Mouse (Mus musculus) kidney, postnatal 14 days (tissue): ENCODE measurements at regions not wholly inside any gene's neighbourhood (a gene's known extent, or its start where the extent isn't known, plus 50 kb on each side); places are given as distances from the start of the nearest gene placed in this dataset.
"Not testable (repeated sequence)": the region's sequence is repeated elsewhere in the genome, so short reads cannot be mapped to it uniquely, and the experiment has no call there.

Experiments
- DNase-seq: peaks from one replicate; pipeline ENCODE4 v3.0.0; 2022; ENCODE audit warnings: mixed read lengths

GRCm38 (mm10) chr13:58663316-58663715 is 52.6 kb upstream of the Slc28a3 start:
- peak; percentile 37 for DNase-seq

- no peak for DNase-seq
Observed at GRCm38 (mm10) chr13:58668664-58669063, 58.0 kb upstream of the Slc28a3 start.

- DNase-seq = peak; percentile 54
Observed at GRCm38 (mm10) chr13:58670206-58670605, 59.5 kb upstream of the Slc28a3 start.

GRCm38 (mm10) chr13:58675611-58676010 is 64.9 kb upstream of the Slc28a3 start:
- not testable (repeated sequence) for DNase-seq

GRCm38 (mm10) chr13:58677521-58677920 is 66.8 kb upstream of the Slc28a3 start:
- no peak for DNase-seq

GRCm38 (mm10) chr13:58679663-58680062 is 69.0 kb upstream of the Slc28a3 start:
- no peak for DNase-seq

- DNase-seq = no peak
Observed at GRCm38 (mm10) chr13:58686822-58687221, 76.1 kb upstream of the Slc28a3 start.

- no peak for DNase-seq
Observed at GRCm38 (mm10) chr13:58687609-58688008, 76.9 kb upstream of the Slc28a3 start.

- DNase-seq = no peak
Observed at GRCm38 (mm10) chr13:58688249-58688648, 77.6 kb upstream of the Slc28a3 start.

- no peak for DNase-seq
Observed at GRCm38 (mm10) chr13:58694703-58695102, 84.0 kb upstream of the Slc28a3 start.

GRCm38 (mm10) chr13:58695964-58696363 is 85.3 kb upstream of the Slc28a3 start:
- no peak for DNase-seq

- no peak for DNase-seq
Observed at GRCm38 (mm10) chr13:58700021-58700420, 89.3 kb upstream of the Slc28a3 start.

GRCm38 (mm10) chr13:58704141-58704540 is 93.5 kb upstream of the Slc28a3 start:
- no peak for DNase-seq

- DNase-seq = no peak
Observed at GRCm38 (mm10) chr13:58716584-58716983, 89.8 kb upstream of the Ntrk2 start.

- no peak for DNase-seq
Observed at GRCm38 (mm10) chr13:58730500-58731105, 75.8 kb upstream of the Ntrk2 start.

GRCm38 (mm10) chr13:58732776-58733175 is 73.6 kb upstream of the Ntrk2 start:
- DNase-seq = no peak

GRCm38 (mm10) chr13:58733615-58734014 is 72.8 kb upstream of the Ntrk2 start:
- DNase-seq = no peak

- DNase-seq = peak; percentile 62
Observed at GRCm38 (mm10) chr13:58735577-58735976, 70.8 kb upstream of the Ntrk2 start.

- DNase-seq = no peak
Observed at GRCm38 (mm10) chr13:58740731-58741130, 65.6 kb upstream of the Ntrk2 start.

GRCm38 (mm10) chr13:58746056-58746455 is 60.3 kb upstream of the Ntrk2 start:
- no peak for DNase-seq

- no peak for DNase-seq
Observed at GRCm38 (mm10) chr13:58747685-58748084, 58.7 kb upstream of the Ntrk2 start.

- DNase-seq = no peak
Observed at GRCm38 (mm10) chr13:58756125-58756524, 50.2 kb upstream of the Ntrk2 start.
